Mouse (Mus musculus) limb, embryonic 10.5 days (tissue): ENCODE measurements around the gene Tbc1d16. TPM values are rescaled to one million over a fixed set of nuclear protein-coding genes. Genes with fewer than 3 reads are reported as not detected.

ENCODE experiments used
- DNase-seq: peaks from one replicate; pipeline ENCODE4 v3.0.0-alpha.2; 2017; ENCODE audit warnings: low spot score
- H3K27ac ChIP-seq: fragments of 300-500 bp; sonication (generic); 2 replicates; pipeline ENCODE4 v1.5.1; 2016; ENCODE audit warnings: mild to moderate bottlenecking
- H3K27me3 ChIP-seq: fragments of 300-500 bp; sonication (generic); 2 replicates; pipeline ENCODE4 v1.6.1; 2016; ENCODE audit warnings: low read depth, mild to moderate bottlenecking; ENCODE audit not compliant: poor library complexity, severe bottlenecking
- H3K36me3 ChIP-seq: fragments of 300-500 bp; sonication (generic); 2 replicates; pipeline ENCODE4 v1.6.1; 2016; ENCODE audit warnings: mild to moderate bottlenecking, moderate library complexity
- H3K4me1 ChIP-seq: fragments of 300-500 bp; sonication (generic); 2 replicates; pipeline ENCODE4 v1.6.1; 2016
- H3K4me3 ChIP-seq: fragments of 300-500 bp; sonication (generic); 2 replicates; pipeline ENCODE4 v1.5.1; 2016; ENCODE audit warnings: mild to moderate bottlenecking, moderate library complexity
- H3K9me3 ChIP-seq: fragments of 300-500 bp; sonication (generic); replicated peaks from 2 replicates; pipeline ENCODE4 v1.6.1; 2016; ENCODE audit warnings: mild to moderate bottlenecking
- WGBS: fragments of 180-500 bp; shearing (Covaris S2); methylation state at CpG from one replicate; pipeline ENCODE4 v1.1.7; 2016; 5-methylcytosine and 5-hydroxymethylcytosine counted together
- polyA plus RNA-seq: library from polyadenylated mRNA; unstranded; fragments of >200 nt; fragmentation: Nextera tagmentation; extraction: Ambion mirVana; gene quantifications from 2 replicates; pipeline ENCODE4 v1.2.1, GENCODE M21; 2016

The Tbc1d16 gene
- polyA plus RNA-seq, 1 experiment from 2014 or later = 20.2 TPM

- no peak for DNase-seq
- Histone ChIP-seq H3K9me3 (no peaks in the 10 kb centered on the region), H3K4me3 (peak overlapping the region; percentile 14; the same call in 1 of the 2 replicates), H3K36me3 (peaks cover 58% of the 10 kb centered on the region), H3K4me1 (peaks cover 67% of the 10 kb centered on the region), H3K27me3 (peaks cover 53% of the 10 kb centered on the region), H3K27ac (peak overlapping the region; percentile 47; the same call in 1 of the 2 replicates)
- WGBS = 37% methylated on average over 30 of the region's 30 CpGs
Measured at GRCm38 (mm10) chr11:119155638-119156480, 72.4 kb downstream of the Tbc1d16 start.

DNA sequence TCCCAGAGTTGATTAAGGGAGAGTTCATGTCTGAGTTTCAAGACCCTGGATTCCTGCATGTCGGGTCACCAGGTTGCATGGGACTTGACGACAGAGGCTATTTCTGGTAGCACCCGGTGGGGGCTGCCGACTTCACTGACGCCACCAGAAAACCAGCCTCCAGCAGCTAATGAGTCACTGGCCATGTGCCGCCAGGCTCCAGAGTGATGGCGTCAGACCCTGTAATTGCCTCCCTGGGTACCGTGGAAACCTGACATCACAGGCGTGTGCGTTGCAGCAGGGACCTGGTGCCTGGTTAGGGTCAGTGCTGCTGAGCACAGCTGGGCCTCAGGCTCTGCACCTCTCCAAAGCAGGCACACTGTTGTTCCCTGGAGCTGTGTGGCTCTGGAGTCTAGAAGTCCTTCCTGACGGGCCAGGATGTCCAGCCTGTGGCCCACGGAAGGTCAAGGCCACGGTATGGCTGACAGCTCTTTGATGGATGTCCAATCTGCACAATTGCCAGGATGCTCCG lies 75.9 kb downstream of the Tbc1d16 start:
- no peaks in the 10 kb centered on the region for H3K9me3 ChIP-seq
- peaks cover 92% of the 10 kb centered on the region for H3K36me3 ChIP-seq
- H3K4me3 ChIP-seq = no peak overlapping the region
- 43% methylated on average over 14 of the region's 14 CpGs for WGBS
- peak overlapping the region; percentile 6; the same call in 1 of the 2 replicates for H3K27ac ChIP-seq
- peaks cover 34% of the 10 kb centered on the region for H3K27me3 ChIP-seq
- peaks cover 44% of the 10 kb centered on the region for H3K4me1 ChIP-seq
- no peak for DNase-seq

GRCm38 (mm10) chr11:119151073-119151607 lies 77.2 kb downstream of the Tbc1d16 start:
- Histone ChIP-seq H3K36me3 (peaks cover 88% of the 10 kb centered on the region), H3K9me3 (no peaks in the 10 kb centered on the region), H3K27ac (no peak overlapping the region), H3K4me3 (no peak overlapping the region), H3K27me3 (peaks cover 24% of the 10 kb centered on the region), H3K4me1 (peaks cover 44% of the 10 kb centered on the region)
- DNase-seq = no peak
- WGBS = 93% methylated on average over 10 of the region's 10 CpGs

DNA sequence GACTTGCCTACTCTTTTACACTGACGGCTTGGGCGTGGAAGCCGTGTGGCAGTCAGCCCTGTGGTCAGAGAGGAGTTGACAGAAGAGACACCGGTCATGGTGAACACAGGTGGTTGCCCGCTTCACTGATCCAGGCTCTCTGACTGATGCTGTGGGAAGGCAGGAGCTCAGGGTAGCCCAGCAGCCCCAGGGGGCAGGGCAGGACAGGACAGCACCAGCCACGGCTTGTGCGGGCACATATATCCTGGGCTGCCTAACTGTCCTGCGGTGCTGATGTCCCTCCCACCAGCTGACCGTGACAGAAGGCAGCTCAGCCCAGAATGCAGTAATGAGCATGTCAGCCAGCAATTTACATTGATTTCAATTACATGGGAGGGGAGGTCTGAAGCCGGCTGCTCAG lies 77.9 kb downstream of the Tbc1d16 start:
- no peaks in the 10 kb centered on the region for H3K9me3 ChIP-seq
- peaks cover 17% of the 10 kb centered on the region for H3K27me3 ChIP-seq
- peaks cover 81% of the 10 kb centered on the region for H3K36me3 ChIP-seq
- no peak overlapping the region for H3K4me3 ChIP-seq
- DNase-seq = no peak
- 81% methylated on average over 10 of the region's 10 CpGs for WGBS
- H3K27ac ChIP-seq = no peak overlapping the region
- peaks cover 47% of the 10 kb centered on the region for H3K4me1 ChIP-seq

GRCm38 (mm10) chr11:119148829-119149228 lies 79.5 kb downstream of the Tbc1d16 start:
- H3K4me3 ChIP-seq = no peak overlapping the region
- peaks cover 66% of the 10 kb centered on the region for H3K36me3 ChIP-seq
- 91% methylated on average over 13 of the region's 13 CpGs for WGBS
- no peaks in the 10 kb centered on the region for H3K9me3 ChIP-seq
- peaks cover 63% of the 10 kb centered on the region for H3K4me1 ChIP-seq
- no peak for DNase-seq
- H3K27ac ChIP-seq = no peak overlapping the region
- peaks cover 6% of the 10 kb centered on the region for H3K27me3 ChIP-seq

- no peak overlapping the region for H3K27ac ChIP-seq
- peaks cover 68% of the 10 kb centered on the region for H3K4me1 ChIP-seq
Measured at GRCm38 (mm10) chr11:119147153-119147552, 81.1 kb downstream of the Tbc1d16 start.

DNA sequence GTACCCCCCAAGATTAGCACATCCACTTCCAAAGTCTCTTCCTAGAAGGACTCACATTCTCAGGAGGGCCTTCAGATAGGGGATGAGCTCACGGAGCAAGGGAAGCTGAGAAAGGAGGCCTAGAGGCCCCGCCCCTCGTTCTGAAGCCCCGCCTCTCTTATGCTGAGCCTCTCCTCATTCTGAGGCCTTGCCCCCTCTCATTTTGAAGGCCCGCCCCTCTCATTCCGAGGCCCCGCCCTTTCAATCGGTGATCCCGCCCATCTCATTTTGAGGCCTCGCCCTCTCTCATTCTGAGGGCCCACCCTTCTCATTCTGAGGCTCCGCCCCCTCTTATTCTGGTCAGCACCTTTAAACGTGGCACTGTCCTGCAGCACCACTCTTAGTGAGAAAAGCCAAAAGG lies 82.2 kb downstream of the Tbc1d16 start:
- H3K27me3 ChIP-seq = peaks cover 28% of the 10 kb centered on the region
- H3K4me1 ChIP-seq = peaks cover 66% of the 10 kb centered on the region
- H3K4me3 ChIP-seq = no peak overlapping the region
- no peaks in the 10 kb centered on the region for H3K9me3 ChIP-seq
- peak overlapping the region; percentile 27; the same call in 1 of the 2 replicates for H3K27ac ChIP-seq
- peaks cover 40% of the 10 kb centered on the region for H3K36me3 ChIP-seq
- 21% methylated on average over 12 of the region's 12 CpGs for WGBS
- DNase-seq = no peak

More at GRCm38 (mm10) chr11:119147153-119147552, 81.1 kb downstream of the Tbc1d16 start:
- 87% methylated on average over 8 of the region's 8 CpGs for WGBS
- Histone ChIP-seq H3K36me3 (peaks cover 49% of the 10 kb centered on the region), H3K27me3 (peaks cover 22% of the 10 kb centered on the region), H3K4me3 (no peak overlapping the region), H3K9me3 (no peaks in the 10 kb centered on the region)
- no peak for DNase-seq

GRCm38 (mm10) chr11:119144801-119145475 lies 83.4 kb downstream of the Tbc1d16 start:
- peak; percentile 66 for DNase-seq
- no peaks in the 10 kb centered on the region for H3K9me3 ChIP-seq
- peak overlapping the region; percentile 9; the same call in 1 of the 2 replicates for H3K4me3 ChIP-seq
- peaks cover 28% of the 10 kb centered on the region for H3K36me3 ChIP-seq
- H3K27ac ChIP-seq = peak overlapping the region; percentile 27
- 44% methylated on average over 16 of the region's 16 CpGs for WGBS
- H3K4me1 ChIP-seq = peaks cover 58% of the 10 kb centered on the region
- H3K27me3 ChIP-seq = peaks cover 36% of the 10 kb centered on the region

- no peak overlapping the region for H3K4me3 ChIP-seq
- DNase-seq = no peak
- WGBS = 89% methylated on average over 16 of the region's 16 CpGs
- peak overlapping the region; percentile 19; the same call in 1 of the 2 replicates for H3K27ac ChIP-seq
- H3K36me3 ChIP-seq = peaks cover 13% of the 10 kb centered on the region
- H3K27me3 ChIP-seq = peaks cover 51% of the 10 kb centered on the region
- peaks cover 61% of the 10 kb centered on the region for H3K4me1 ChIP-seq
- no peaks in the 10 kb centered on the region for H3K9me3 ChIP-seq
Measured at GRCm38 (mm10) chr11:119143376-119144002, 84.8 kb downstream of the Tbc1d16 start.

- DNase-seq = no peak
- Histone ChIP-seq H3K27ac (no peak overlapping the region), H3K9me3 (no peaks in the 10 kb centered on the region), H3K36me3 (peaks cover 5% of the 10 kb centered on the region), H3K4me3 (no peak overlapping the region), H3K4me1 (peaks cover 61% of the 10 kb centered on the region), H3K27me3 (peaks cover 50% of the 10 kb centered on the region)
- WGBS = 82% methylated on average over 8 of the region's 8 CpGs
Measured at GRCm38 (mm10) chr11:119142615-119143014, 85.7 kb downstream of the Tbc1d16 start.

DNA sequence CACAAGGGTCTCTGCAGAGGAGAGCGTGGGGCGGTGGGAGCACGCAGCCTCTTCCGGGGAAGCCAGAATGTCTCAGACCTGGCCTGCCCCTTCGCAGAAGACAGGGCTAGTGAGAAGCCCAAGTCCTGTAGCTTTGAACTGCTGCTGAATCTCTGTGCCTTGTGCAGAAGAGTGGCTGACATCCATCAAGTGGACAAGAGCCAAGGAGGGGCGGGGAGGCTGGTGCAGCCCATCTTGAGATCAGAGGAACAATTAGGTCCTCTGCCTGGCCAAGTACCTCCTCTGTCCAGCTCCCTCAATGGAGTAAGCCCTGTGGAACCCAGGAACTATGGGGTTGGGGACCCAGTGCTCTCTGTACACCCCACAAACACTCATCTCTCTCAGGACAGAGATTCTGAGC lies 89.3 kb downstream of the Tbc1d16 start:
- Histone ChIP-seq H3K4me3 (no peak overlapping the region), H3K9me3 (no peaks in the 10 kb centered on the region), H3K36me3 (no peaks in the 10 kb centered on the region), H3K27ac (no peak overlapping the region), H3K4me1 (peaks cover 37% of the 10 kb centered on the region), H3K27me3 (peaks cover 62% of the 10 kb centered on the region)
- no peak for DNase-seq
- 76% methylated on average over 6 of the region's 6 CpGs for WGBS

DNA sequence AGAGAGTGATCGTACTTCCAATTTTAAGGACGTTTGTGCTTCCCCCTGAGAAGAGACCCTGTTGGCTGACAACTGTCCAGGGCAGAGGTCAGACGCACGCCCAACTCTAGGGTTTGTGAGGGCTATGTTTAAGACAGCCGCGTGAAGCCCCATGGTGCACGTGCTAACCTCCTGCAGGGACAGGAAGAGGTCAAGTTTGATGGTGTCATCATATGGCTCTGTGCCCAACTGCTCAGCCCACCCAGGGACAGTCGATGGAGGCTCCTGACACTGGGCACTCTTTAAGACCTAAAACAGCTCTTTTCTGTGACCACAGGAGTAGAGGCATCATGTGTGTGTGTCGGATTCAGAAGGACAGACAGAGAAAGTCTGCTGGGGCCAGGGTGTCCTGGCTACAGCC lies 90.1 kb downstream of the Tbc1d16 start:
- Histone ChIP-seq H3K4me3 (no peak overlapping the region), H3K27me3 (peaks cover 65% of the 10 kb centered on the region), H3K27ac (no peak overlapping the region), H3K9me3 (no peaks in the 10 kb centered on the region), H3K4me1 (peaks cover 34% of the 10 kb centered on the region), H3K36me3 (no peaks in the 10 kb centered on the region)
- DNase-seq = no peak
- 85% methylated on average over 9 of the region's 9 CpGs for WGBS
